Mouse (Mus musculus) NIH3T3 (cell line): ENCODE results near the gene Tdrd3.

ENCODE experiments used
- DNase-seq: peaks from one replicate; pipeline ENCODE4 v3.0.0-alpha.2; 2012; ENCODE audit warnings: low read depth

Tdrd3 gene

DNA sequence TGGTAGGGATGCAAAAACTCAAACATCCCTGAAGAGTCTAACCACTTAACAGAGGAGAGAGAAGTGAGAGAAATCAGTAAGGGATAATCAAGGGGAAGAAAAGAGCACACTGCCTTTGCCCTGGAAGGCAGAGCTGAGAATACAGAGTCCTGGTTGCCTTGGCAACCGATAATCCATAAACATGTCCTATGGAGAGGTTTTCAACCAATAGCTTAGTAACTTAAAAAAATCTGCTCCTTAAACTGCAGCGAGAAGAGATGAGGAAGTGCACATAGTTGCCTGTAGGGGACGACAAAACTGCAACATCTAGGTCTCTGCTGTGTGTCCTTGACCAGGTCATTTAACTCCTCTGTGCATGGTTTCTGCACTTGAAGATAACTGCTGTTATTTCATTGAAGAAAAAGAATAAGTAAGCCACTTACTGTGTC, 150.6 kb downstream of the Tdrd3 start:
- peak; percentile 11 for DNase-seq

- DNase-seq = no peak
These were observed 151.4 kb downstream of the Tdrd3 start for GRCm38 (mm10) chr14:87567626-87568446.

DNA sequence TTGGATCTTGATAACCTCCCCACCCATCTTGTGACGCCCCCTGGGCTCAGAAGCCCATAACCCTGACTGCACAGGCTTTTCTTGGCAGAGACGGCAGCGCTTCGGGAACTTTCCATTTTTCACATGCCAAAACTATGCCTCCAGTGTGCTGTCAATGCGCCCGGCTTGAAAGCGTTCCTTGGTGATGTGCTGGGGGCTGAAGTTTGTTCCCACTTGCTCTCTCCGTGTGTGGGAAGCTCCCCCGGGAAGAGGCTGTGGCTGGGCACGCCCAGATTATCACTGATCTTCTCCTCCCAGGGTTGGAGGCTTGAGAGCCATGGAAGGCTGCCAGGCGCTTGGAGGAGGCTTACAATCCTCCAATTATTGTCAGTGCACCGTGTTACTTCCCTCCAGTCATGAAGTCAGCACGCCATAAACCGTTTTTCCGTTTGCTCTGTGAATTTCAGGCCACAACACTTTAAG, 152.0 kb downstream of the Tdrd3 start:
- peak; percentile 40 for DNase-seq

GRCm38 (mm10) chr14:87569471-87569870, 153.0 kb downstream of the Tdrd3 start:
- DNase-seq = no peak

GRCm38 (mm10) chr14:87572453-87572852, 156.0 kb downstream of the Tdrd3 start:
- no peak for DNase-seq

GRCm38 (mm10) chr14:87582610-87583009, 166.2 kb downstream of the Tdrd3 start:
- DNase-seq = no peak
